Mouse (Mus musculus) heart, embryonic 11.5 days (tissue): ENCODE measurements at regions not wholly inside any gene's neighbourhood (a gene's known extent, or its start where the extent isn't known, plus 50 kb on each side); places are given as distances from the start of the nearest gene placed in this dataset.

Source experiments
- ATAC-seq: fragments of 200-750 bp; cut with Nextera tagmentation; replicated peaks from 2 replicates; pipeline ENCODE4 v1.8.0; 2017; ENCODE audit warnings: moderate library complexity; ENCODE audit not compliant: insufficient number of reproducible peaks, low FRiP score, low TSS enrichment
- H3K27ac ChIP-seq: fragments of 300-500 bp; sonication (generic); 2 replicates; pipeline ENCODE4 v1.5.1; 2014; ENCODE audit warnings: mild to moderate bottlenecking, low read depth, low read length
- H3K27me3 ChIP-seq: fragments of 300-500 bp; sonication (generic); 2 replicates; pipeline ENCODE4 v1.6.1; 2014; ENCODE audit warnings: mild to moderate bottlenecking, low read length, mixed read lengths; ENCODE audit not compliant: control insufficient read depth, insufficient read depth
- H3K36me3 ChIP-seq: fragments of 300-500 bp; sonication (generic); 2 replicates; pipeline ENCODE4 v1.6.1; 2014; ENCODE audit warnings: mild to moderate bottlenecking, low read length, moderate library complexity, mixed read lengths; ENCODE audit not compliant: control insufficient read depth, insufficient read depth
- H3K4me1 ChIP-seq: fragments of 300-500 bp; sonication (generic); 2 replicates; pipeline ENCODE4 v1.6.1; 2014; ENCODE audit warnings: low read length; ENCODE audit not compliant: control insufficient read depth, insufficient read depth
- H3K4me2 ChIP-seq: fragments of 300-500 bp; sonication (generic); 2 replicates; pipeline ENCODE4 v1.6.1; 2014; ENCODE audit warnings: mild to moderate bottlenecking, moderate library complexity
- H3K4me3 ChIP-seq: fragments of 300-500 bp; sonication (generic); 2 replicates; pipeline ENCODE4 v1.5.1; 2014; ENCODE audit warnings: low read depth, low read length
- H3K9ac ChIP-seq: fragments of 300-500 bp; sonication (generic); 2 replicates; pipeline ENCODE4 v1.6.1; 2014; ENCODE audit warnings: mild to moderate bottlenecking, low read depth, low read length, moderate library complexity
- H3K9me3 ChIP-seq: fragments of 300-500 bp; sonication (generic); replicated peaks from 2 replicates; pipeline ENCODE4 v1.6.1; 2016; ENCODE audit warnings: low read length; ENCODE audit not compliant: control insufficient read depth
- WGBS: fragments of 180-500 bp; shearing (Covaris S2); extraction: QIAGEN DNeasy Blood & Tissue Kit; methylation state at CpG from one replicate; pipeline ENCODE4 v1.1.7; 2014; ENCODE audit not compliant: insufficient replicate concordance; 5-methylcytosine and 5-hydroxymethylcytosine counted together

DNA sequence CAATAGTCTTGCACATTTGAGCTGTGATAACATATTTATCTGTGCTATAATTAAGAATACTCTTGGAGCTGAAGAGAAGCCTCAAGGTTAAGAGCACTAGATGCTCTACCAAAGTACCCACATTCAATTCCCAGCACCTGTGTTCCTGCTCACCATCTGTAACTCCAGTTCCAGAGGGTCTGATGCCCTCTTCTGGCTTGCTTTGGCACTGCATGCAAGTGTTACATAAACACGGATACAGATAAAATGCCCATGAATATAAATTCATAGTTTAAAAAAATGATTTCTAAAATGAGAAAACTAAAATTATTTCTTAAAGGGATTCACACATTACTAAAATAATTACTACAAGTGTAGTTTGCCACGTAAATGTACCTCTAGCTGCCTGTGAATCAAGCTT, 364.3 kb downstream of the Tox3 start:
- Histone ChIP-seq H3K27ac (no peak overlapping the region), H3K4me1 (no peaks in the 10 kb centered on the region), H3K27me3 (no peaks in the 10 kb centered on the region), H3K9me3 (no peaks in the 10 kb centered on the region), H3K4me3 (no peak overlapping the region), H3K4me2 (no peak overlapping the region), H3K9ac (no peak overlapping the region), H3K36me3 (no peaks in the 10 kb centered on the region)
- no peak for ATAC-seq
- WGBS = 82% methylated on average over 2 of the region's 2 CpGs

DNA sequence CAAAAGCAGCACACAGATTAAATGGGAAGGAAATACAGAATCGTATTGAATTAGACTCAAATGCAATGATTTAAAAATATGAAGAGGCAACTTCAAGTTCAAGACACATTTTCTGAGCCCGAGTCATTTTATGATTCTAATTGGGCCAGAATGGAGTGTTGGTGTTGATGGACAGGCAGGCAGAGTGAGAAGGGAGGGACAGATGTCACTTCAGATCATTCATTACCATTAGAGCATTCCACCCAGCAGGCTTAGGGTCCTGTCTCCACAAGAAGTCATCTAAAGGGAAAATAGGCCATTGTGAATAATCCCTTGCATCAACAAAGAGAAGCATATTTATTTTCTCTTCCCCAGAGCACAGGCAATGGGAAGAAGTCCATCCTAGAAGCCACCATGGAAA, 365.6 kb downstream of the Tox3 start:
- no peak for ATAC-seq
- no peak overlapping the region for H3K9ac ChIP-seq
- H3K27me3 ChIP-seq = no peaks in the 10 kb centered on the region
- no peaks in the 10 kb centered on the region for H3K9me3 ChIP-seq
- no peak overlapping the region for H3K4me2 ChIP-seq
- H3K27ac ChIP-seq = no peak overlapping the region
- no peaks in the 10 kb centered on the region for H3K36me3 ChIP-seq
- no peaks in the 10 kb centered on the region for H3K4me1 ChIP-seq
- H3K4me3 ChIP-seq = no peak overlapping the region
- WGBS = 73% methylated on average over 2 of the region's 2 CpGs

DNA sequence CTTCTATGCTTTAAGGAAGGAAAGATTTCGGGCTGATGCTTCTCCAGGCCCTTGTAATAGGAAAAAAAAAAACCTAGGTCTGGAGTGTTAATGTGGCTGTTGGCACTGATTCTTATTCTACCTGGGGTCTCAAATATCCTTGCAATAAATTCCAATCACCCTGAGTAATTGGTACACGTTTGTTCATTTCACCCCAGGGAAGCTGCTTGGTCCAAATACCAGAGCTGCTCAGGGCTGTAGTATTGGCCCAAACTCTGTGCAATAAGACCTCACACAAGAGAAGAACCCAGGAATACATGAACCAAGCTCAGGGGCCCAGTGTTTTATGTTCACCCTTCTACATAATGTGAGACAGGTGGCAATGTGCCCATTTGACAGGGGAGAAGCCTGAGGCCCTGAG, 366.8 kb downstream of the Tox3 start:
- no peak overlapping the region for H3K4me3 ChIP-seq
- H3K36me3 ChIP-seq = no peaks in the 10 kb centered on the region
- H3K4me1 ChIP-seq = no peaks in the 10 kb centered on the region
- H3K9me3 ChIP-seq = no peaks in the 10 kb centered on the region
- no peaks in the 10 kb centered on the region for H3K27me3 ChIP-seq
- H3K27ac ChIP-seq = no peak overlapping the region
- no peak overlapping the region for H3K4me2 ChIP-seq
- WGBS = 77% methylated on average over 2 of the region's 2 CpGs
- no peak for ATAC-seq
- H3K9ac ChIP-seq = no peak overlapping the region

DNA sequence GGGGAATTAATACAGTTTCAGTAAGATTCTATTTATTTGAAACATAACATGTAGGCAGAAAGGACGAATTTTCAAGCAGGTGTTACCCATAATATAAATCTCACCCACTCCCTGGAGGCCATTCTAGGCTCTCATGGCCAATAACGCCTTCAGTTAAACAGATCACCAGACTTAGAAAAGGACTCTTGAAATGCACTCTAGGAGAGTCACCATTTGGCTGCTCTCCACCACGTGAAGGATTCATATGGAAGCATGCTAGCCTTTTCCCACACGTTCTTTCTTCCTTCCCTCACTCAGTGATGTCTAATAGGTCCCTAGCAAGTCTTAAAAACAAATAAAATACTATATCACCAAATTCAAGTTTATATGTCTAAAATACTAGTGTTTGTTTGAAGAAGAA, 367.7 kb downstream of the Tox3 start:
- 72% methylated on average over 4 of the region's 4 CpGs for WGBS

DNA sequence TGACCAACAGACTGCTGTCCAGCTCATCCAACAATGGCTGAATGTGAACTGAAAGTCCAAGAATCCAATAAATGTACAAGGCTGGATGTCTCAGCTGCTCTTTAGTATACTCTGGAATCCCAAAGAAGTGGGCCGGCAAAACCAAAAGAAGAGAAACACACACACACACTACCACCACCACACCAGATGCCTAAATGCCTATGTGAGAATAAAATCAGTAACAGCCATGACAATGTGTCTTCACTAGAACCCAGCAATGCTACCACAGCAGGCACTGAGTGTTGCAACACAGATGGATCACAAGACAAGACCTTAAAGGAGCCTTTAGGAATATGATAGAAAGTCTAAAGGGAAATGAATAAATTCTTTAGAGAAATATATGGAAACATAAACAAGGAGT, 385.3 kb downstream of the Tox3 start:
- H3K27me3 ChIP-seq = no peaks in the 10 kb centered on the region
- WGBS = 86% methylated on average over 1 of the region's 1 CpGs
- H3K4me2 ChIP-seq = no peak overlapping the region
- no peaks in the 10 kb centered on the region for H3K36me3 ChIP-seq
- H3K9ac ChIP-seq = no peak overlapping the region
- H3K4me1 ChIP-seq = no peaks in the 10 kb centered on the region
- H3K27ac ChIP-seq = no peak overlapping the region
- no peak for ATAC-seq
- H3K9me3 ChIP-seq = no peaks in the 10 kb centered on the region
- H3K4me3 ChIP-seq = no peak overlapping the region

More for the DNA sequence above, 367.7 kb downstream of the Tox3 start:
- H3K27me3 ChIP-seq = no peaks in the 10 kb centered on the region
- no peaks in the 10 kb centered on the region for H3K36me3 ChIP-seq
- no peak overlapping the region for H3K4me3 ChIP-seq
- H3K9me3 ChIP-seq = no peaks in the 10 kb centered on the region
- 0 out of 2 replicates have a peak, but pooled peaks cover 3% of the 10 kb centered on the region for H3K4me1 ChIP-seq
- no peak overlapping the region for H3K9ac ChIP-seq
- no peak overlapping the region for H3K4me2 ChIP-seq
- ATAC-seq = no peak
- H3K27ac ChIP-seq = no peak overlapping the region

DNA sequence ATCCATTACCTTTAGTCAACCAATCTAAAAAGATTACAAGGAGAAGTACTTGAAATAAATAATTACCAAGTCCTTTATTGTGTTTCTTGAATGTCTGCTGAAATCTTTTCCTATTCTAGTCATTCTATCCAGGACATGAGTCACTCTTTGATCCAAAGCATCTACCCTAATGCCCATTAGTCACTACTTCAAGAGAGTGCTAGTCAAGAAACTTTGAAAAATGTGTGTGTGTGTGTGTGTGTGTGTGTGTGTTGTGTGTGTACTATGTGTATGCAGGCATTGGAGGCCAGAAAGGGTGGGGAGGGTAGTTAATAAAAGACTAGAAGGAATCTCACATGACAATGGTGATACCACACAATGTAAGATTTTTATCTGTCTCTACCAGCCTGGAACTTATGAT, 390.7 kb downstream of the Tox3 start:
- Histone ChIP-seq H3K4me3 (no peak overlapping the region), H3K9ac (no peak overlapping the region), H3K4me2 (no peak overlapping the region), H3K36me3 (no peaks in the 10 kb centered on the region), H3K27ac (no peak overlapping the region), H3K27me3 (no peaks in the 10 kb centered on the region), H3K9me3 (no peaks in the 10 kb centered on the region), H3K4me1 (no peaks in the 10 kb centered on the region)
- no peak for ATAC-seq

DNA sequence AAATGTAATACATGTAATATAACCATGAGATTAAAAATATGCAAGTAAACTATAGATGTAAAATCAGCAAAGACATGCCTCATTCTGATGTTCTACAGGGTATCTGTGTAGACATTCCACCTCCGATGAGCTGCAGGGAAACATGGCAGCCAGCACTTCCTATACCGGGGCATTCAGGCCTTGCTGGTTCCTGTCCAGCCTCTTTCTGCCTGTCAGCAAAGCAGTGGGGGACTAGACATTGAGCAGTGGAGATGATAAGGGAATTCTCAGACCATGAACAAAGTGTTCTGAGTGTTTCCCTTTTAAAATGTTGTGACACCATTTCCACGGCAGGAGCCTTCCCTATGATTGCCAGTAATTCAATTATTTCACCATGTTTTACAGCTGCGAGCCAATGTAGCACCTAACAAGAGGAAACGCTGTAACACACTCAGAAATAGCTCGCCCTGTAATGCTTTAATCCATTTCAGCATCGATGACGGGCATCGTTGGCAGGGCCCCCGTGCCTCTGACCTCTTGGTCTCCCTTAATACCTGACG, 391.6 kb downstream of the Tox3 start:
- no peak overlapping the region for H3K4me2 ChIP-seq
- H3K27me3 ChIP-seq = no peaks in the 10 kb centered on the region
- ATAC-seq = no peak; the same call in 1 of the 2 replicates
- H3K4me3 ChIP-seq = no peak overlapping the region
- 50% methylated on average over 11 of the region's 11 CpGs for WGBS
- H3K4me1 ChIP-seq = no peaks in the 10 kb centered on the region
- no peak overlapping the region for H3K9ac ChIP-seq
- H3K36me3 ChIP-seq = no peaks in the 10 kb centered on the region
- H3K9me3 ChIP-seq = no peaks in the 10 kb centered on the region
- H3K27ac ChIP-seq = no peak overlapping the region

DNA sequence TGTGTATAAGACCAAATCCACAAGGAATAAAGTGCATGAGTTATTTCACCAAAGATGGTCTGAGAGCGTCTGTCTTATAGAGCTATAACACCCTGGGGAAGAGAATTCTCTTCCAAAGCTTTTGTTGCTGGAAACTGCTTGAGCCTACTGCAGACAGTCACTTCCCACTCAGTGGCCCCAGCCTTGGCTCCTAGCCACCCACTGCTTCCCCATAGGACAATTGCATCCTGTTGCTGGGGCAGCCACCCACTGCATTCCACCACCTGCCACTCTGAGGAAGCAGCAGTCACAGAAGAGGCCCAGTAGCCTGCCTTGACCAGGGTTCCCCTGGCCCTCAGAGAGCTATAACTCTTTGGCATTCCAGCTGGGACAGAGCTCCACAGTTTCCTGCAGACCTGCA, 409.3 kb downstream of the Tox3 start:
- Histone ChIP-seq H3K9me3 (no peaks in the 10 kb centered on the region), H3K4me3 (no peak overlapping the region), H3K27ac (no peak overlapping the region), H3K4me1 (no peaks in the 10 kb centered on the region), H3K27me3 (no peaks in the 10 kb centered on the region), H3K4me2 (no peak overlapping the region), H3K36me3 (no peaks in the 10 kb centered on the region), H3K9ac (no peak overlapping the region)
- WGBS = 74% methylated on average over 1 of the region's 1 CpGs
- ATAC-seq = no peak

DNA sequence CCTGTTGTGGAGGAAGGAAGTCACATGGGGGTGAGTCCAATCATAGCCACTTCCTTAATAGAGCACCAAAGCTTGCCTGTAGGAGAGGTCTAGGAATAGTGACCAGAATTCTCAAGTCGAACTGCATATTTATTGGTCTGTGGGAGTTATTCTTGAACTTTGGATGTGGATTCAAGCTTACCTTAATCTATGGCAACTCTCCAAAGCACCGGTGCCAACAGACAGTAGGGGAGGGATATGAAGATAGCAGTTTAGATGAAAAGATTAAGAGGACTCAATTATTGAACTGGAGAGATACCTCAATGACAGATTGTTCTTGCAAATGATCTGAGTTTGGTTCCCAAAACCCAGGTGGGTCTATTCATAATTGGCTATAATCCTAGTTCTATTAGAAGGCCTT, 413.6 kb downstream of the Tox3 start:
- H3K4me2 ChIP-seq = no peak overlapping the region
- no peaks in the 10 kb centered on the region for H3K9me3 ChIP-seq
- 84% methylated on average over 2 of the region's 2 CpGs for WGBS
- ATAC-seq = no peak
- H3K4me1 ChIP-seq = no peaks in the 10 kb centered on the region
- no peaks in the 10 kb centered on the region for H3K36me3 ChIP-seq
- no peak overlapping the region for H3K4me3 ChIP-seq
- no peak overlapping the region for H3K9ac ChIP-seq
- no peak overlapping the region for H3K27ac ChIP-seq
- no peaks in the 10 kb centered on the region for H3K27me3 ChIP-seq
